Mouse (Mus musculus): ENCODE measurements around the gene Actg2.

Gene Actg2

GRCm38 (mm10) chr6:83510210-83510609, 25.9 kb downstream of the Actg2 start:
- no peak for DNase-seq

- peak; percentile 73 for DNase-seq
These were observed 26.6 kb downstream of the Actg2 start for GRCm38 (mm10) chr6:83509442-83509841.

GRCm38 (mm10) chr6:83507168-83507546, 28.9 kb downstream of the Actg2 start:
- DNase-seq: no peak

GRCm38 (mm10) chr6:83506258-83507167, 29.6 kb downstream of the Actg2 start, which contains the start of gene Dguok:
Gene Dguok, minus strand, starts transcription at chr6:83506969.
- DNase-seq: peak; percentile 97

GRCm38 (mm10) chr6:83505554-83505953, 30.5 kb downstream of the Actg2 start:
- no peak for DNase-seq

GRCm38 (mm10) chr6:83503361-83503760, 32.7 kb downstream of the Actg2 start:
- no peak for DNase-seq

- DNase-seq: no peak
These were observed 33.4 kb downstream of the Actg2 start for GRCm38 (mm10) chr6:83502656-83503055.

GRCm38 (mm10) chr6:83501524-83502310, 34.3 kb downstream of the Actg2 start:
- no peak for DNase-seq

- DNase-seq: no peak
These were observed 35.6 kb downstream of the Actg2 start for GRCm38 (mm10) chr6:83500462-83500861.

- no peak for DNase-seq
These were observed 37.0 kb downstream of the Actg2 start for GRCm38 (mm10) chr6:83499078-83499477.

- DNase-seq: no peak
These were observed 39.0 kb downstream of the Actg2 start for GRCm38 (mm10) chr6:83496753-83497710.

- DNase-seq: no peak
These were observed 39.9 kb downstream of the Actg2 start for GRCm38 (mm10) chr6:83496009-83496752.

- DNase-seq: no peak
These were observed 45.4 kb downstream of the Actg2 start for GRCm38 (mm10) chr6:83490622-83491021.

- no peak for DNase-seq
These were observed 47.9 kb downstream of the Actg2 start for GRCm38 (mm10) chr6:83488200-83488599.

GRCm38 (mm10) chr6:83487298-83487697, 48.8 kb downstream of the Actg2 start:
- no peak for DNase-seq

- DNase-seq: no peak
These were observed 50.2 kb downstream of the Actg2 start for GRCm38 (mm10) chr6:83485854-83486253.

- no peak for DNase-seq
These were observed 52.3 kb downstream of the Actg2 start for GRCm38 (mm10) chr6:83483776-83484175.

GRCm38 (mm10) chr6:83482418-83483085, 53.5 kb downstream of the Actg2 start:
- DNase-seq: no peak

GRCm38 (mm10) chr6:83480019-83480655, 55.9 kb downstream of the Actg2 start:
- DNase-seq: no peak

- no peak for DNase-seq
These were observed 56.9 kb downstream of the Actg2 start for GRCm38 (mm10) chr6:83479193-83479592.

GRCm38 (mm10) chr6:83478628-83479027, 57.4 kb downstream of the Actg2 start:
- DNase-seq: no peak

Data from cerebellum, adult 11 months (tissue).